Mouse (Mus musculus) heart, embryonic 14.5 days (tissue): ENCODE data around the gene Usp6nl. TPM values are rescaled to one million over a fixed set of nuclear protein-coding genes. Genes with fewer than 3 reads are reported as not detected.

Source experiments
- ATAC-seq: fragments of 200-750 bp; cut with Nextera tagmentation; 2 replicates; pipeline ENCODE4 v1.8.0; 2017; ENCODE audit warnings: low read depth, moderate TSS enrichment; ENCODE audit not compliant: insufficient number of reproducible peaks, insufficient read depth, low FRiP score
- H3K27ac ChIP-seq, 2 experiments: fragments of 200-500 bp in 1 of 2; fragments of 300-500 bp in 1 of 2; sonication (generic) in 1 of 2; replicated peaks in 1 of 2; 2 replicates each; pipeline ENCODE4 v1.5.1; 2012 to 2014; ENCODE audit warnings: low read depth in 2 of 2, low read length in 2 of 2, control low read depth in 1 of 2, mild to moderate bottlenecking in 1 of 2, mixed read lengths in 1 of 2; ENCODE audit not compliant: control insufficient read depth in 1 of 2, insufficient read depth in 1 of 2
- H3K27me3 ChIP-seq: fragments of 300-500 bp; sonication (generic); 2 replicates; pipeline ENCODE4 v1.6.1; 2014; ENCODE audit warnings: mild to moderate bottlenecking, low read length, control low read depth; ENCODE audit not compliant: control insufficient read depth, insufficient read depth
- H3K36me3 ChIP-seq: fragments of 300-500 bp; sonication (generic); 2 replicates; pipeline ENCODE4 v1.6.1; 2014; ENCODE audit warnings: mild to moderate bottlenecking, control low read depth, low read length, mixed read lengths; ENCODE audit not compliant: control insufficient read depth, insufficient read depth
- H3K4me1 ChIP-seq, 2 experiments: fragments of 200-500 bp in 1 of 2; fragments of 300-500 bp in 1 of 2; sonication (generic) in 1 of 2; 2 replicates each; pipeline ENCODE4 v1.6.1; 2012 to 2014; ENCODE audit warnings: low read length in 2 of 2, control low read depth in 1 of 2, mixed read lengths in 1 of 2; ENCODE audit not compliant: control insufficient read depth in 2 of 2, insufficient read depth in 2 of 2
- H3K4me2 ChIP-seq: fragments of 300-500 bp; sonication (generic); 2 replicates; pipeline ENCODE4 v1.6.1; 2014; ENCODE audit warnings: mild to moderate bottlenecking, low read length
- H3K4me3 ChIP-seq, 2 experiments: fragments of 200-500 bp in 1 of 2; fragments of 300-500 bp in 1 of 2; sonication (generic) in 1 of 2; 2 replicates each; pipeline ENCODE4 v1.5.1; 2012 to 2014; ENCODE audit warnings: low read length in 2 of 2, mild to moderate bottlenecking in 2 of 2, control low read depth in 1 of 2, low read depth in 1 of 2, moderate library complexity in 1 of 2; ENCODE audit not compliant: control insufficient read depth in 1 of 2, insufficient read depth in 1 of 2
- H3K9ac ChIP-seq: fragments of 300-500 bp; sonication (generic); 2 replicates; pipeline ENCODE4 v1.6.1; 2014; ENCODE audit warnings: mild to moderate bottlenecking, low read length
- H3K9me3 ChIP-seq: fragments of 300-500 bp; sonication (generic); 2 replicates; pipeline ENCODE4 v1.6.1; 2016; ENCODE audit warnings: low read length, control low read depth; ENCODE audit not compliant: control insufficient read depth
- WGBS: fragments of 180-500 bp; shearing (Covaris S2); extraction: QIAGEN DNeasy Blood & Tissue Kit; methylation state at CpG from one replicate; pipeline ENCODE4 v1.1.7; 2014; 5-methylcytosine and 5-hydroxymethylcytosine counted together
- polyA plus RNA-seq: library from polyadenylated mRNA; unstranded; fragments of >200 nt; fragmentation: Nextera tagmentation; extraction: Ambion mirVana; gene quantifications from 2 replicates; pipeline ENCODE4 v1.2.1, GENCODE M21; 2014

Usp6nl gene
- polyA plus RNA-seq, 1 experiment from 2014 or later, result 6.7 TPM

- Histone ChIP-seq H3K9me3 (no peaks in the 10 kb centered on the region), H3K27ac (no peak overlapping the region), H3K4me2 (no peak overlapping the region), H3K36me3 (no peaks in the 10 kb centered on the region), H3K9ac (no peak overlapping the region), H3K4me1 (peaks cover 7 to 37% of the 10 kb centered on the region in 2 experiments), H3K27me3 (no peaks in the 10 kb centered on the region), H3K4me3 (no peak overlapping the region)
- 88% methylated on average over 6 of the region's 6 CpGs for WGBS
- ATAC-seq, result no peak
These were observed 11.5 kb downstream of the Usp6nl start for GRCm38 (mm10) chr2:6334011-6334410.

GRCm38 (mm10) chr2:6335032-6335735, 12.7 kb downstream of the Usp6nl start:
- Histone ChIP-seq H3K9ac (no peak overlapping the region), H3K4me2 (no peak overlapping the region), H3K4me3 (no peak overlapping the region), H3K9me3 (no peaks in the 10 kb centered on the region), H3K27me3 (no peaks in the 10 kb centered on the region), H3K36me3 (no peaks in the 10 kb centered on the region), H3K4me1 (peaks cover 7 to 41% of the 10 kb centered on the region in 2 experiments), H3K27ac (no peak overlapping the region)
- no peak for ATAC-seq
- WGBS, result 83% methylated on average over 14 of the region's 14 CpGs

- Histone ChIP-seq H3K4me1 (peaks cover 11 to 41% of the 10 kb centered on the region in 2 experiments), H3K36me3 (no peaks in the 10 kb centered on the region)
These were observed 13.5 kb downstream of the Usp6nl start for GRCm38 (mm10) chr2:6336013-6336412.

GRCm38 (mm10) chr2:6336649-6337048, 14.2 kb downstream of the Usp6nl start:
- Histone ChIP-seq H3K36me3 (no peaks in the 10 kb centered on the region), H3K9ac (no peak overlapping the region), H3K27me3 (no peaks in the 10 kb centered on the region), H3K9me3 (no peaks in the 10 kb centered on the region), H3K27ac (no peak overlapping the region), H3K4me3 (no peak overlapping the region), H3K4me1 (peaks cover 11 to 36% of the 10 kb centered on the region in 2 experiments), H3K4me2 (no peak overlapping the region)
- ATAC-seq, result no peak
- WGBS, result 84% methylated on average over 3 of the region's 3 CpGs

More at GRCm38 (mm10) chr2:6336013-6336412, 13.5 kb downstream of the Usp6nl start:
- Histone ChIP-seq H3K27ac (no peak overlapping the region), H3K4me2 (no peak overlapping the region), H3K9me3 (no peaks in the 10 kb centered on the region), H3K27me3 (no peaks in the 10 kb centered on the region), H3K4me3 (no peak overlapping the region), H3K9ac (no peak overlapping the region)
- WGBS, result 83% methylated on average over 1 of the region's 1 CpGs
- no peak for ATAC-seq

- no peak for ATAC-seq
- WGBS, result 70% methylated on average over 2 of the region's 2 CpGs
These were observed 15.0 kb downstream of the Usp6nl start for GRCm38 (mm10) chr2:6337436-6337835.

GRCm38 (mm10) chr2:6338031-6338629, 15.7 kb downstream of the Usp6nl start:
- no peak overlapping the region for H3K4me2 ChIP-seq
- H3K4me1 ChIP-seq, result peaks cover 11 to 29% of the 10 kb centered on the region in 2 experiments
- no peak for ATAC-seq
- no peaks in the 10 kb centered on the region for H3K36me3 ChIP-seq
- no peak overlapping the region; a peak in 1 of 4 replicates for H3K27ac ChIP-seq
- no peak overlapping the region for H3K9ac ChIP-seq
- H3K9me3 ChIP-seq, result no peaks in the 10 kb centered on the region
- no peaks in the 10 kb centered on the region for H3K27me3 ChIP-seq
- WGBS, result 53% methylated on average over 9 of the region's 9 CpGs
- no peak overlapping the region for H3K4me3 ChIP-seq

More at GRCm38 (mm10) chr2:6337436-6337835, 15.0 kb downstream of the Usp6nl start:
- H3K27ac ChIP-seq, result no peak overlapping the region
- H3K4me3 ChIP-seq, result no peak overlapping the region
- H3K36me3 ChIP-seq, result no peaks in the 10 kb centered on the region
- no peaks in the 10 kb centered on the region for H3K27me3 ChIP-seq
- H3K4me2 ChIP-seq, result no peak overlapping the region
- H3K9ac ChIP-seq, result no peak overlapping the region
- H3K4me1 ChIP-seq, result peaks cover 11 to 32% of the 10 kb centered on the region in 2 experiments
- H3K9me3 ChIP-seq, result no peaks in the 10 kb centered on the region

- H3K36me3 ChIP-seq, result no peaks in the 10 kb centered on the region
- 93% methylated on average over 2 of the region's 2 CpGs for WGBS
- H3K27ac ChIP-seq, result no peak overlapping the region; a peak in 1 of 4 replicates
- H3K9ac ChIP-seq, result no peak overlapping the region
- H3K4me1 ChIP-seq, result peaks cover 9 to 19% of the 10 kb centered on the region in 2 experiments
- H3K27me3 ChIP-seq, result no peaks in the 10 kb centered on the region
- H3K9me3 ChIP-seq, result no peaks in the 10 kb centered on the region
- H3K4me2 ChIP-seq, result no peak overlapping the region
- H3K4me3 ChIP-seq, result no peak overlapping the region
- ATAC-seq, result no peak
These were observed 18.0 kb downstream of the Usp6nl start for GRCm38 (mm10) chr2:6340439-6340838.
